Mouse (Mus musculus) bone marrow macrophage, adult 2 months (primary cell): ENCODE measurements around the gene Hrk.

Source experiments
- CTCF ChIP-seq: IDR thresholded peaks from 2 replicates; pipeline ENCODE4 v1.5.1; 2012; ENCODE audit warnings: low read depth, mild to moderate bottlenecking, low read length, moderate library complexity
- POLR2A ChIP-seq: IDR thresholded peaks from 2 replicates; pipeline ENCODE4 v1.6.1; 2012; ENCODE audit warnings: mild to moderate bottlenecking, low read depth, low read length, borderline replicate concordance

DNA sequence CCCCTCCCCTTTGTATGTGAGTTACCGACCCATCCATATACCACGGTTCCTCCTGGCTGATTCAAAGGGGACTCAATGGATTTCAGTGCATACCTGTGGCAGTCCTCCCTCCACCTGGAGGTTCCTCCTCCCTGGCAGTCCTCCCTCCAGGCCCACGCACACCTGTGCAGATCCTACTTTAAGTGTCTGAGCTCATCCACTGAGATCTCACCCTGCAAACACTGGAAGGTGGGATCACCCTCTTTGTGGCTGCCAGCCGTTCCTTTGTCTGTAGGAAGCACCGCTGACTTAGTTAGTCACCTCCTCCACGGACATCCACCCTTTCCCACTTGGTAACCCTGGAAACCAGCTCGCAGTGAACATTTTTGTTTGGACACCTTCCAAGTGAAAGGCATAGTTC lies 13.2 kb downstream of the Hrk start:
- TF ChIP-seq CTCF, result no peak
- TF ChIP-seq POLR2A, result no peak
